Mouse (Mus musculus) G1E (cell line): ENCODE data around the gene Txn1. TPM values are rescaled to one million over a fixed set of nuclear protein-coding genes. Genes with fewer than 3 reads are reported as not detected.

Experiments used
- ATAC-seq: 2 replicates; pipeline ENCODE4 v1.8.0; 2016; ENCODE audit warnings: mild to moderate bottlenecking; ENCODE audit not compliant: insufficient number of reproducible peaks, poor library complexity, low FRiP score, severe bottlenecking; ENCODE audit errors: extremely low read depth
- DNase-seq: peaks from one replicate; pipeline ENCODE4 v3.0.0; 2012; ENCODE audit warnings: low spot score
- H3K27me3 ChIP-seq: 2 replicates; pipeline ENCODE4 v1.6.1; 2012; ENCODE audit warnings: mild to moderate bottlenecking, low read length, inconsistent platforms; ENCODE audit not compliant: insufficient read depth
- H3K36me3 ChIP-seq: replicated peaks from 2 replicates; pipeline ENCODE3; 2012; ENCODE audit warnings: mild to moderate bottlenecking, inconsistent platforms
- H3K4me1 ChIP-seq: 2 replicates; pipeline ENCODE4 v1.6.1; 2012; ENCODE audit warnings: low read depth, low read length, inconsistent platforms, mixed read lengths; ENCODE audit not compliant: insufficient read depth
- H3K4me3 ChIP-seq: 2 replicates; pipeline ENCODE4 v1.5.1; 2012; ENCODE audit warnings: low read depth, mild to moderate bottlenecking, inconsistent platforms, low read length, moderate library complexity, mixed read lengths
- H3K9me3 ChIP-seq: replicated peaks from 2 replicates; pipeline ENCODE4 v1.6.1; 2012; ENCODE audit warnings: inconsistent platforms
- CTCF ChIP-seq: IDR thresholded peaks from 2 replicates; pipeline ENCODE4 v1.5.1; 2012; ENCODE audit warnings: low read depth, low read length, inconsistent platforms, mixed read lengths
- GATA1 ChIP-seq: IDR thresholded peaks from 2 replicates; pipeline ENCODE4 v1.6.1; 2012; ENCODE audit warnings: borderline replicate concordance, low read length, inconsistent platforms, mixed read lengths
- GATA2 ChIP-seq: IDR thresholded peaks from 2 replicates; pipeline ENCODE4 v1.6.1; 2012; ENCODE audit warnings: low read depth, low read length, inconsistent platforms, borderline replicate concordance
- POLR2AphosphoS5 ChIP-seq: IDR thresholded peaks from 2 replicates; pipeline ENCODE4 v1.6.1; 2012; ENCODE audit warnings: low read depth, low read length, inconsistent platforms; ENCODE audit not compliant: insufficient replicate concordance
- TAL1 ChIP-seq: conservative IDR thresholded peaks from 2 replicates; pipeline ENCODE4 v1.6.1; 2012; ENCODE audit warnings: low read depth, low read length, inconsistent platforms, mixed read lengths
- polyA plus RNA-seq: library from polyadenylated mRNA; stranded (reverse); fragments of >175 nt; gene quantifications from 2 replicates; pipeline ENCODE4 v1.2.3, GENCODE M21; 2012
- total RNA-seq, 2 experiments: library from RNA; stranded (forward) in 1 of 2; stranded (reverse) in 1 of 2; fragments of 200-1000 nt in 1 of 2; fragments of >200 nt in 1 of 2; fragmentation: Nextera tagmentation in 1 of 2; gene quantifications; 2 replicates each; pipeline ENCODE4 v1.2.3; 2014 to 2017

Txn1 gene
- total and polyA plus RNA-seq, 3 experiments: 54.6 to 298 (median 189) TPM

GRCm38 (mm10) chr4:57947476-57947875 is 8.7 kb downstream of the Txn1 start:
- ATAC-seq (no peak), DNase-seq (no peak)
- Histone ChIP-seq H3K4me1 (peaks cover 31% of the 10 kb centered on the region), H3K4me3 (no peak overlapping the region), H3K27me3 (no peaks in the 10 kb centered on the region), H3K36me3 (peaks cover 99% of the 10 kb centered on the region), H3K9me3 (no peaks in the 10 kb centered on the region)
- TF ChIP-seq POLR2AphosphoS5 (no peak), CTCF (no peak), TAL1 (no peak), GATA2 (no peak), GATA1 (no peak)

DNA sequence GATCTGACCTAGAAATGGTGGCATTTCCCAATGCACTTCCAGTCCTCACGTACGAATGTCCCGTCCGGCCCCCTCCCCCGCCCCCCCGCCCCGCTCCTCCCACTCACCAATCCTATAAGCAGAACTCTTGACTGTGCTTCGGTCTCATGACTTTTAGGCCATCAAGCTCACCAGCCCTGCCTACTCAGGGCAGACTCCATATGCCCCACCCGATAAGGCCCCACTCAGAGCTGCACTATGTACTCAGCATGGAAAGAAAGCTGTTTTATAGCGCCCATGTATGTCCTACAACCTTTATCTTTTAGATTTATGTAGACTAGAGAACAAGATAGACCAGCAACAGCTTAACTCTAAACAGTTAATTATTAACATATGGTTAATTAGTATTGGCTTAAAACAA is 9.2 kb downstream of the Txn1 start:
- H3K36me3 ChIP-seq: peaks cover 99% of the 10 kb centered on the region
- H3K9me3 ChIP-seq: no peaks in the 10 kb centered on the region
- no peak overlapping the region for H3K4me3 ChIP-seq
- DNase-seq (no peak), ATAC-seq (peak; percentile 42)
- no peaks in the 10 kb centered on the region for H3K27me3 ChIP-seq
- H3K4me1 ChIP-seq: peaks cover 28% of the 10 kb centered on the region
- TF ChIP-seq GATA2 (no peak), POLR2AphosphoS5 (no peak), TAL1 (no peak)

DNA sequence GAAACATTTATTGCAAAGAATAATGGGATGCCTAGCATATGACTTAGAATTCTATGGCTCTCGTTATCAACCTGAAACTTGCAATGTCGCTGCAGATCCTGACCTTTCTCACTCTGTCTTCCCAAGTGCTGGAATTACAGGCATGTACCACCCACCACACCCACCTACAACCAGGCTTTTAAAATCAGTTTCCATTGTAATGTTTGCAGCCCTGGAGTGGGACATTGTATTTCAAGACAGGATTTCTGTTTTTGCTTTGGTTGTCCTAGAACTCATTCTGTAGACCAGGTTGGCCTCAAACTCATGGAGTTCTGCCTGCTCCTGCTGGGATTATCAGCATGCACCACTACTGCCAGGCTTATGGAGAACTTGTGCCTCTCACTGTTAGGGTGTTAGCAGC is 13.3 kb downstream of the Txn1 start:
- H3K9me3 ChIP-seq: no peaks in the 10 kb centered on the region
- no peaks in the 10 kb centered on the region for H3K27me3 ChIP-seq
- DNase-seq (no peak), ATAC-seq (no peak)
- H3K4me3 ChIP-seq: no peak overlapping the region
- H3K4me1 ChIP-seq: peaks cover 3% of the 10 kb centered on the region; the same call in 1 of the 2 replicates
- no peak for TF ChIP-seq TAL1
- TF ChIP-seq GATA1: no peak
- TF ChIP-seq POLR2AphosphoS5: no peak
- no peak for TF ChIP-seq GATA2
- TF ChIP-seq CTCF: no peak
- H3K36me3 ChIP-seq: peaks cover 61% of the 10 kb centered on the region

DNA sequence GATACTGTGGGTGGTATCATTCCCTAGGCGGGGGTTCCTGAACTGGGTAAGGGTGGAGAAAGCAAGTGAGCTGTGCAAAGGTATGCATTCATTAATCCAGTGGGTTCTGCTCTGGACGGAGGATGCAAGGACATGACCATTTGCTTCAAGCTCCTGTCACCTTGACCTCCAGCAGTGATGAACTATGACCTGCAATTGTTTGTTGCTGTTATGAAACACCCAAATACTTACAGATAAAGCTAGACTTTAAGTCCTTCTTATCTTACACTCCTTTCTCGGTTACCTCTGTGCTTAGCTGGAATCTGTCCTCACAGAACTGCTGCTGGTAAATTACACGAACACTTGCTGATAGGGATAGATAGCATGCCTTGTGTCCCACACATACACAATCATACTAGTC is 15.6 kb downstream of the Txn1 start:
- Histone ChIP-seq H3K4me1 (no peaks in the 10 kb centered on the region), H3K4me3 (no peak overlapping the region), H3K9me3 (no peaks in the 10 kb centered on the region), H3K36me3 (peaks cover 38% of the 10 kb centered on the region), H3K27me3 (no peaks in the 10 kb centered on the region)
- ATAC-seq (no peak), DNase-seq (no peak)
- TF ChIP-seq TAL1 (no peak), POLR2AphosphoS5 (no peak), GATA1 (no peak), GATA2 (no peak), CTCF (no peak)

- ATAC-seq (no peak), DNase-seq (no peak)
- peaks cover 6% of the 10 kb centered on the region for H3K36me3 ChIP-seq
- H3K27me3 ChIP-seq: no peaks in the 10 kb centered on the region
- no peak overlapping the region for H3K4me3 ChIP-seq
- no peaks in the 10 kb centered on the region for H3K9me3 ChIP-seq
- TF ChIP-seq TAL1: no peak
- no peak for TF ChIP-seq GATA1
- no peak for TF ChIP-seq GATA2
- no peak for TF ChIP-seq CTCF
- no peaks in the 10 kb centered on the region for H3K4me1 ChIP-seq
Observed at GRCm38 (mm10) chr4:57937292-57937691, 18.9 kb downstream of the Txn1 start.

- ATAC-seq (no peak), DNase-seq (no peak)
- Histone ChIP-seq H3K4me1 (no peaks in the 10 kb centered on the region), H3K27me3 (no peaks in the 10 kb centered on the region), H3K9me3 (no peaks in the 10 kb centered on the region), H3K36me3 (no peaks in the 10 kb centered on the region), H3K4me3 (no peak overlapping the region)
- TF ChIP-seq TAL1 (no peak), CTCF (no peak), POLR2AphosphoS5 (no peak), GATA1 (no peak), GATA2 (no peak)
Observed at GRCm38 (mm10) chr4:57934181-57934580, 22.0 kb downstream of the Txn1 start.

GRCm38 (mm10) chr4:57930559-57931170 is 25.5 kb downstream of the Txn1 start:
- DNase-seq (no peak), ATAC-seq (no peak)
- Histone ChIP-seq H3K4me3 (no peak overlapping the region), H3K27me3 (no peaks in the 10 kb centered on the region), H3K9me3 (no peaks in the 10 kb centered on the region), H3K4me1 (no peaks in the 10 kb centered on the region), H3K36me3 (no peaks in the 10 kb centered on the region)
- TF ChIP-seq GATA2 (no peak), TAL1 (no peak), GATA1 (no peak), POLR2AphosphoS5 (no peak), CTCF (no peak)
